In the genomic region with DNA sequence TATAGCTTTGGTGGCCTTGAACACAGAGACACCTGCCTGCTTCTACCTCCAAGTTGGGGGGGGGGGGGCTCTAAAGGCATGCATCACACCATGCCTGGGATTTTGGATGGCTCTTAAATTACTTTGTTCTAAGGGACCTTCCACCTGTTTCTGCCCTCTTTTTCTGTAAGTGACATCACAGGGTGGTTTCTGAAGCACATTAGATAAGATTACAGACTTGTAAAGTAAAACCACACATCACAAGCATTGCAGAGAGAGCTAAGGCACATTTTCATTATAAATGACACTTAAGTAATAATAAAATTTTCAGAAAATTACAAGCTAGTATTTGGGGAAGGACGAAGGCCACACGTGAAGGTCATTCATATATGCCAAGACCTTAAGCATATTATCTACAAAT, we compare ENCODE assay signal across 26 mouse cellular contexts. TPM values are rescaled to one million over a fixed set of nuclear protein-coding genes. Genes with fewer than 3 reads are reported as not detected.
DNase-seq lines count a peak whose midpoint lies in the region; ATAC-seq and TF ChIP-seq lines count a peak whose summit lies in the region.
"Had no signal": no experiment of that assay in that cellular context is flagged by ENCODE, and none has a peak within 500 bp of the region (broad histone marks: within the 10 kb centered on the region; RNA-seq: fewer than 3 reads in every experiment).

No protein-coding gene starts in this region.

- no peak for ATAC-seq in liver, embryonic 12.5 days
- ATAC-seq in liver, embryonic 11.5 days (replicated peaks; ENCODE audit: low FRiP score), result no peak
- no peak for ATAC-seq in liver, embryonic 15.5 days (ENCODE audit: insufficient read depth)
- ATAC-seq: forebrain, embryonic 15.5 days; hindbrain, postnatal 0 days; inflammation-experienced regulatory T-cells, adult 6 months had no signal

- 88% methylated on average over 2 of the region's 2 CpGs for WGBS in liver, embryonic 12.5 days (ENCODE audit: insufficient replicate concordance)
- 89% methylated on average over 2 of the region's 2 CpGs for WGBS in liver, embryonic 11.5 days
- WGBS in liver, embryonic 15.5 days (ENCODE audit: insufficient replicate concordance), result 86% methylated on average over 2 of the region's 2 CpGs

- peaks cover 20% of the 10 kb centered on the region for H3K4me1 ChIP-seq in liver, embryonic 12.5 days
- peaks cover 3% of the 10 kb centered on the region for H3K4me1 ChIP-seq in liver, embryonic 11.5 days (replicated peaks; ENCODE audit: control insufficient read depth, insufficient read depth, low read length)
- peaks cover 11 to 12% of the 10 kb centered on the region in 2 experiments for H3K4me1 ChIP-seq in MEL (ENCODE audit: control insufficient read depth in 1 of 2, insufficient read depth in 2 of 2, low read length in 2 of 2)
- peaks cover 14% of the 10 kb centered on the region for H3K4me1 ChIP-seq in liver, embryonic 15.5 days (replicated peaks)
- H3K4me1 ChIP-seq: embryonic facial prominence, embryonic 10.5 days; embryonic facial prominence, embryonic 13.5 days; forebrain, embryonic 12.5 days; forebrain, embryonic 15.5 days; heart, embryonic 12.5 days; heart, embryonic 15.5 days; hindbrain, embryonic 10.5 days had no signal

- H3K9me3 ChIP-seq in liver, embryonic 12.5 days (replicated peaks), result no peaks in the 10 kb centered on the region
- no peaks in the 10 kb centered on the region for H3K9me3 ChIP-seq in liver, embryonic 11.5 days (ENCODE audit: control insufficient read depth, low read length)
- no peaks in the 10 kb centered on the region for H3K9me3 ChIP-seq in MEL (replicated peaks; ENCODE audit: insufficient read depth, low read length)
- H3K9me3 ChIP-seq in liver, embryonic 15.5 days (replicated peaks), result no peaks in the 10 kb centered on the region
- H3K9me3 ChIP-seq: embryonic facial prominence, embryonic 10.5 days; embryonic facial prominence, embryonic 13.5 days; forebrain, embryonic 12.5 days; forebrain, embryonic 15.5 days; heart, embryonic 12.5 days; heart, embryonic 15.5 days; hindbrain, embryonic 10.5 days had no signal

- no peak overlapping the region for H3K4me3 ChIP-seq in liver, embryonic 12.5 days
- H3K4me3 ChIP-seq in liver, embryonic 11.5 days (ENCODE audit: low read depth, low read length), result no peak overlapping the region
- H3K4me3 ChIP-seq in MEL (ENCODE audit: control insufficient read depth in 1 of 2, insufficient read depth in 1 of 2, low read depth in 2 of 2, low read length in 2 of 2), result no peak overlapping the region
- no peak overlapping the region for H3K4me3 ChIP-seq in liver, embryonic 15.5 days (replicated peaks)
- H3K4me3 ChIP-seq: embryonic facial prominence, embryonic 10.5 days; embryonic facial prominence, embryonic 13.5 days; erythroblast, embryonic 14.5 days; forebrain, embryonic 12.5 days; forebrain, embryonic 15.5 days; heart, embryonic 12.5 days; heart, embryonic 15.5 days; hindbrain, embryonic 10.5 days had no signal

- peak; percentile 74 to 77 for TF ChIP-seq EP300 in MEL (IDR thresholded peaks at IDR 0.05; ENCODE audit: low read depth in 1 of 2, low read length in 2 of 2)

- H3K27me3 ChIP-seq in liver, embryonic 12.5 days (replicated peaks), result no peaks in the 10 kb centered on the region
- no peaks in the 10 kb centered on the region for H3K27me3 ChIP-seq in liver, embryonic 11.5 days (replicated peaks; ENCODE audit: control insufficient read depth, insufficient read depth, low read length)
- no peaks in the 10 kb centered on the region for H3K27me3 ChIP-seq in MEL (ENCODE audit: control insufficient read depth in 1 of 2, insufficient read depth in 2 of 2, low read length in 2 of 2)
- no peaks in the 10 kb centered on the region for H3K27me3 ChIP-seq in liver, embryonic 15.5 days
- H3K27me3 ChIP-seq: embryonic facial prominence, embryonic 13.5 days; forebrain, embryonic 12.5 days; forebrain, embryonic 15.5 days; heart, embryonic 12.5 days; heart, embryonic 15.5 days had no signal

- TF ChIP-seq POLR2A in MEL (IDR thresholded peaks at IDR 0.05; ENCODE audit: control insufficient read depth in 1 of 2, insufficient read depth in 1 of 2, low read depth in 1 of 2, low read length in 2 of 2, poor library complexity in 1 of 2), result no peak

- H3K27ac ChIP-seq in liver, embryonic 12.5 days, result no peak overlapping the region
- H3K27ac ChIP-seq in liver, embryonic 11.5 days (ENCODE audit: low read depth, low read length), result no peak overlapping the region
- no peak overlapping the region for H3K27ac ChIP-seq in MEL (ENCODE audit: control insufficient read depth, low read depth, low read length)
- H3K27ac ChIP-seq in liver, embryonic 15.5 days (replicated peaks), result peak overlapping the region; percentile 38
- H3K27ac ChIP-seq: embryonic facial prominence, embryonic 10.5 days; embryonic facial prominence, embryonic 13.5 days; forebrain, embryonic 12.5 days; forebrain, embryonic 15.5 days; heart, embryonic 15.5 days; hindbrain, embryonic 10.5 days; hindbrain, embryonic 14.5 days; hindbrain, postnatal 0 days had no signal

- peaks cover 3% of the 10 kb centered on the region; the same call in 1 of the 2 replicates for H3K79me2 ChIP-seq in MEL (ENCODE audit: control insufficient read depth, insufficient read depth, low read length, poor library complexity)

- 0 out of 2 replicates have a peak overlapping the region, but pooled peaks have one; percentile 18 for H3K4me2 ChIP-seq in liver, embryonic 12.5 days
- H3K4me2 ChIP-seq in liver, embryonic 11.5 days, result no peak overlapping the region
- H3K4me2 ChIP-seq in liver, embryonic 15.5 days, result no peak overlapping the region
- H3K4me2 ChIP-seq: embryonic facial prominence, embryonic 13.5 days; forebrain, embryonic 12.5 days; forebrain, embryonic 15.5 days; heart, embryonic 12.5 days; heart, embryonic 15.5 days; hindbrain, embryonic 14.5 days had no signal

- H3K9ac ChIP-seq in liver, embryonic 12.5 days, result no peak overlapping the region
- no peak overlapping the region for H3K9ac ChIP-seq in liver, embryonic 11.5 days (ENCODE audit: low read depth, low read length)
- H3K9ac ChIP-seq in MEL (ENCODE audit: control insufficient read depth, low read depth, low read length, poor library complexity, severe bottlenecking), result no peak overlapping the region
- no peak overlapping the region for H3K9ac ChIP-seq in liver, embryonic 15.5 days
- H3K9ac ChIP-seq: embryonic facial prominence, embryonic 13.5 days; forebrain, embryonic 12.5 days; forebrain, embryonic 15.5 days; heart, embryonic 12.5 days; heart, embryonic 15.5 days; hindbrain, embryonic 14.5 days had no signal

- no peak for TF ChIP-seq CTCF in MEL (IDR thresholded peaks at IDR 0.05 in 2 of 3, conservative IDR thresholded peaks at IDR 0.05 in 1 of 3; ENCODE audit: control insufficient read depth in 1 of 3, insufficient read depth in 1 of 3, low read depth in 2 of 3, low read length in 3 of 3, poor library complexity in 1 of 3, severe bottlenecking in 1 of 3)

- DNase-seq in liver, embryonic 11.5 days (ENCODE audit: low spot score), result no peak
- peak; percentile 59 for DNase-seq in MEL (ENCODE audit: low read depth, low spot score)
- no peak for DNase-seq in cerebellum, postnatal 36 days
- no peak for DNase-seq in adrenal gland, postnatal 14 days
- DNase-seq: adrenal gland, postnatal 25 days; cerebellum, adult 18-20 months; cerebellum, adult 9-10 months; cerebellum, postnatal 14 days; embryo, embryonic 11 days; gastrocnemius, postnatal 25 days; heart, adult 18-20 months; heart, postnatal 10 days; heart, postnatal 36 days had no signal

- peaks cover 88% of the 10 kb centered on the region for H3K36me3 ChIP-seq in liver, embryonic 12.5 days
- H3K36me3 ChIP-seq in liver, embryonic 11.5 days (ENCODE audit: control insufficient read depth, insufficient read depth, low read length), result peaks cover 4% of the 10 kb centered on the region
- H3K36me3 ChIP-seq in MEL (ENCODE audit: control insufficient read depth in 1 of 2, insufficient read depth in 2 of 2, low read length in 2 of 2), result peaks cover 20 to 24% of the 10 kb centered on the region in 2 experiments
- H3K36me3 ChIP-seq in liver, embryonic 15.5 days (replicated peaks), result peaks cover 69% of the 10 kb centered on the region

- no peak for TF ChIP-seq RAD21 in MEL (IDR thresholded peaks at IDR 0.05; ENCODE audit: low read depth, low read length)

TF ChIP-seq in MEL, 35 proteins besides CTCF, POLR2A, EP300 and RAD21:
- TF ChIP-seq POLR2AphosphoS2 (IDR thresholded peaks at IDR 0.05; ENCODE audit: low read length), result no peak
- TF ChIP-seq TAL1 (IDR thresholded peaks at IDR 0.05; ENCODE audit: low read length), result peak; percentile 53
- peak; percentile 81 for TF ChIP-seq GATA1 (IDR thresholded peaks at IDR 0.05; ENCODE audit: low read depth, low read length)
- no peak for TF ChIP-seq CHD1 (IDR thresholded peaks at IDR 0.05; ENCODE audit: low read depth, low read length)
- no peak for TF ChIP-seq HCFC1 (IDR thresholded peaks at IDR 0.05; ENCODE audit: low read depth, low read length)
- TF ChIP-seq ETS1 (IDR thresholded peaks at IDR 0.05; ENCODE audit: low read depth, low read length), result peak; percentile 82
- peak; percentile 77 for TF ChIP-seq TCF12 (IDR thresholded peaks at IDR 0.05; ENCODE audit: low read depth, low read length)
- no peak for TF ChIP-seq POLR2AphosphoS5 (IDR thresholded peaks at IDR 0.05; ENCODE audit: borderline replicate concordance, low read depth, low read length)
- TF ChIP-seq SMC3 (IDR thresholded peaks at IDR 0.05; ENCODE audit: low read depth, low read length), result no peak
- TF ChIP-seq BHLHE40 (IDR thresholded peaks at IDR 0.05; ENCODE audit: borderline replicate concordance, low read depth, low read length), result no peak
- TF ChIP-seq MYB (IDR thresholded peaks at IDR 0.05; ENCODE audit: low read depth, low read length), result no peak
- 0 out of 2 replicates have a peak, but pooled peaks have one; percentile 59 for TF ChIP-seq RCOR1 (IDR thresholded peaks at IDR 0.05; ENCODE audit: low read depth, low read length)
- TF ChIP-seq CHD2 (IDR thresholded peaks at IDR 0.05; ENCODE audit: low read length), result no peak
- no peak for TF ChIP-seq MYC (IDR thresholded peaks at IDR 0.05; ENCODE audit: low read depth, low read length)
- TF ChIP-seq NELFE (IDR thresholded peaks at IDR 0.05; ENCODE audit: low read depth, low read length), result no peak
- TF ChIP-seq MAZ (IDR thresholded peaks at IDR 0.05; ENCODE audit: low read depth, low read length), result no peak
- no peak for TF ChIP-seq E2F4 (IDR thresholded peaks at IDR 0.05; ENCODE audit: borderline replicate concordance, low read depth, low read length)
- no peak for TF ChIP-seq ZKSCAN1 (IDR thresholded peaks at IDR 0.05; ENCODE audit: low read depth, low read length)
TF ChIP-seq in MEL: peak in this region for 5.

RNA-seq across cellular contexts. Expression of a gene that starts 54.3 kb away (rescaled TPM):
- polyA plus RNA-seq in liver, embryonic 12.5 days (2016; fragmentation: Nextera tagmentation; extraction: Ambion mirVana), result 79.4 and 80.8 TPM in 2 replicates
- 70.9 and 71.1 TPM in 2 replicates for polyA plus RNA-seq in liver, embryonic 11.5 days (2014; fragmentation: Nextera tagmentation; extraction: Ambion mirVana)
- total RNA-seq in MEL (2012; rRNA removed), result 62.5 and 67.7 TPM in 2 replicates
- 10 to 100 TPM; 41.3 to 71.8 TPM for polyA plus RNA-seq in MEL (2012; ENCODE audit: insufficient read depth in 1 of 2, insufficient read length in 2 of 2, low read depth in 1 of 2, low replicate concordance in 2 of 2, missing spikeins in 1 of 2)
- polyA plus RNA-seq in liver, embryonic 15.5 days (2015; fragmentation: Nextera tagmentation; extraction: Ambion mirVana), result 45.3 and 45.7 TPM in 2 replicates
- 157 TPM in 2 replicates for total RNA-seq in adrenal gland, postnatal 14 days (2021)
